Mouse (Mus musculus): ENCODE results near the gene Esp6. TPM values are rescaled to one million over a fixed set of nuclear protein-coding genes. Genes with fewer than 3 reads are reported as not detected.
"Not testable (repeated sequence)": the region's sequence is repeated elsewhere in the genome, so short reads cannot be mapped to it uniquely, and the experiment has no call there.

Gene Esp6
- not detected in 2 replicates for polyA plus RNA-seq (2015; fragmentation: Nextera tagmentation; extraction: Ambion mirVana)

DNA sequence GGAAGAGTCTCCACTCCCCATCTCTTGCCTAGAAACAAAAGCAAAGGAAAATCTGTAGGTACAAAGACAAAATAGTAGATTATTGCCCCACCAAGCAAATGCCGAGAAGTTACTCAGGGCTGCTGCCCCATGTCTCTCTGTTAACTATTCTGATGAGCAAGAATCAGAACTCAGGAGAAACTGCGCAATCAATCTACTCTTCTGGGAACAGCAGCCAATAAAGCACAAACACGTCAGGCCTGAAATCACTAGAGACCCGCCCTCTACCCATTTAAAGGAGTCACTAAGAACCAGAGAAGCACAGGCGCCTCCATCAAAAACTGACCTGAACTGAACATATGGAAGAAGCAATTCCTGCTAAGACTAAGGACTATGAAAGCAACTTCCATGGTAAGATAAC is at the start of gene Esp6:
TSS of gene Esp6 (plus strand) at position 301 of the 400 bp plus-strand sequence.
- Histone ChIP-seq H3K9ac (ENCODE audit: low read depth, low read length) (no peak within 1 kb of the TSS), H3K4me1 (replicated peaks; ENCODE audit: insufficient read depth, low read length) (no peaks in the 10 kb centered on the region), H3K27me3 (ENCODE audit: insufficient read depth, low read length) (no peaks in the 10 kb centered on the region), H3K27ac (no peak within 1 kb of the TSS), H3K36me3 (ENCODE audit: insufficient read depth, low read length) (no peaks in the 10 kb centered on the region), H3K4me3 (replicated peaks; ENCODE audit: low read depth, low read length) (no peak within 1 kb of the TSS), H3K9me3 (replicated peaks; ENCODE audit: low read length) (no peaks in the 10 kb centered on the region), H3K4me2 (ENCODE audit: low read length) (no peak within 1 kb of the TSS)
- WGBS: 82% methylated on average over 5 of the region's 5 CpGs
- ATAC-seq (replicated peaks; ENCODE audit: low FRiP score, low read depth): no peak
- TF ChIP-seq CTCF (IDR thresholded peaks at IDR 0.05; ENCODE audit: low read depth): no peak
- DNase-seq (ENCODE audit: low spot score): no peak

DNA sequence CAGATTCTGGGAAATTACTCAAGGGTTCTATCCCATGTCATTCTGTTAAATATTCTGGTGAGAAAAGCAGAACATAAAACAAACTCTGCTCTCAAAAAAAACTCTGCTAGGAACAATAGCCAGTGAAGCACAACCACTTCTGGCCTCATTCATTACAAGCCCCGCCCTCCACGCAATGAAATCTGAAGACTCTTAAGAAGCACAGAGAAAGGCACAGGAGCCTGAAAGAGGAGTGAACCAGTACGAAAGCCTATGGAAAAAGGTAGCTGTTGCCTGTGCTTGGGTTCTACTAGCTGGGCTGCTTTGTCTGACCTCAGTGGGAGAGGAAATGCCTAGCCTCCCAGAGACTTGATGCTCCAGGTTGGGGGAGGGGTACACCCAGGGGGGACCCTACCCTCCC is 41.5 kb upstream of the Esp6 start, which contains the start of gene Esp8:
TSS of gene Esp8 (plus strand) at position 205 of the 400 bp plus-strand sequence.
- WGBS: 27% methylated on average over 3 of the region's 3 CpGs
- peak; percentile 4 for DNase-seq (ENCODE audit: low spot score)

DNA sequence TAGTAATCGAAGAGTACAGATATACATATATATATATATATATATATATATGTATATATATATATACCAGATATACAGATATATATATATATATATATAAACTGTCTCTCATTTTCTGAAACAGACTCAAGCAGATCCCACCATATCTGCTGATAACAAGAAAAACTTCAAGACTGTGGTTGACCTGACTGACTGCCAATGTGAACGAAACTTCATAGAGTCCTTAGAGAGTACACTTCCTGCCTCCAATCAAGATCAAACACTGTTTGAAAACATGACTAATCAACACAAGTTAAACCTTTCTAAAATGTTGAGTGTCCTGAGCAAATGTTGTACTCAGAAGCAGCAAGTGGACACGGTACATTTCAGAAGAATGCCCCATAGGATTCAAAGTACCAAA is 31.5 kb upstream of the Esp6 start:
- H3K9ac ChIP-seq (ENCODE audit: low read depth, low read length): no peak overlapping the region
- TF ChIP-seq CTCF (IDR thresholded peaks at IDR 0.05; ENCODE audit: low read depth): no peak
- no peak for ATAC-seq (replicated peaks; ENCODE audit: low FRiP score, low read depth)
- no peaks in the 10 kb centered on the region for H3K9me3 ChIP-seq (replicated peaks; ENCODE audit: low read length)
- H3K4me2 ChIP-seq (ENCODE audit: low read length): no peak overlapping the region
- no peaks in the 10 kb centered on the region for H3K36me3 ChIP-seq (ENCODE audit: insufficient read depth, low read length)
- no peak overlapping the region for H3K27ac ChIP-seq
- no peaks in the 10 kb centered on the region for H3K4me1 ChIP-seq (replicated peaks; ENCODE audit: insufficient read depth, low read length)
- 82% methylated on average over 3 of the region's 3 CpGs for WGBS
- H3K27me3 ChIP-seq (ENCODE audit: insufficient read depth, low read length): no peaks in the 10 kb centered on the region
- no peak overlapping the region for H3K4me3 ChIP-seq (replicated peaks; ENCODE audit: low read depth, low read length)
- DNase-seq (ENCODE audit: low spot score): no peak

More for the DNA sequence above, 41.5 kb upstream of the Esp6 start, which contains the start of gene Esp8:
- Histone ChIP-seq H3K9ac (ENCODE audit: low read depth, low read length) (no peak within 1 kb of the TSS), H3K4me3 (replicated peaks; ENCODE audit: low read depth, low read length) (no peak within 1 kb of the TSS), H3K27ac (no peak within 1 kb of the TSS), H3K9me3 (replicated peaks; ENCODE audit: low read length) (no peaks in the 10 kb centered on the region), H3K36me3 (ENCODE audit: insufficient read depth, low read length) (no peaks in the 10 kb centered on the region), H3K4me2 (ENCODE audit: low read length) (no peak within 1 kb of the TSS), H3K27me3 (ENCODE audit: insufficient read depth, low read length) (no peaks in the 10 kb centered on the region), H3K4me1 (replicated peaks; ENCODE audit: insufficient read depth, low read length) (no peaks in the 10 kb centered on the region)
- ATAC-seq (replicated peaks; ENCODE audit: low FRiP score, low read depth): no peak
- no peak for TF ChIP-seq CTCF (IDR thresholded peaks at IDR 0.05; ENCODE audit: low read depth)

DNA sequence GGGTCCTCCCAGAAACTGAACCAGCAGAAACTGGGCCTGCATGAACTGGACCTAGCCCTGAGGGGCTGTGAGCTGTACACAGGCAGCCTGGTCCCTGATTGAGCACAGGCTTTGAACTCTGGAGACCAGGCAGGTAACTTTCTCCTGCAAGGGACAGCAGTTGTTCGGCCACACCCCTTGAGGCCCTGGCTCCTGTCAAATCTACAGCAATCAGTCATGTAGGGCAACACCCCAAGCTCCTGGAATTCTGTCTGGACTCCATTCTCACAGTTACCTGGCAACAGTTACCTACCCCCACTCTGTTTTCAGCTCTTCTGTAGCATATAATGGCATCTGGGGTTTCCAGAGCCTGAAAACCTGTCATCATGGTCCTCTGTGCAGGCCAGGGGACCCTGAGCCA is 30.2 kb upstream of the Esp6 start:
- H3K9me3 ChIP-seq (replicated peaks; ENCODE audit: low read length): no peaks in the 10 kb centered on the region
- no peak overlapping the region for H3K4me2 ChIP-seq (ENCODE audit: low read length)
- no peaks in the 10 kb centered on the region for H3K27me3 ChIP-seq (ENCODE audit: insufficient read depth, low read length)
- 70% methylated on average over 1 of the region's 1 CpGs for WGBS
- DNase-seq (ENCODE audit: low spot score) (no peak), ATAC-seq (replicated peaks; ENCODE audit: low FRiP score, low read depth) (no peak)
- no peak overlapping the region for H3K4me3 ChIP-seq (replicated peaks; ENCODE audit: low read depth, low read length)
- no peak overlapping the region for H3K9ac ChIP-seq (ENCODE audit: low read depth, low read length)
- H3K36me3 ChIP-seq (ENCODE audit: insufficient read depth, low read length): no peaks in the 10 kb centered on the region
- no peaks in the 10 kb centered on the region for H3K4me1 ChIP-seq (replicated peaks; ENCODE audit: insufficient read depth, low read length)
- TF ChIP-seq CTCF (IDR thresholded peaks at IDR 0.05; ENCODE audit: low read depth): no peak
- no peak overlapping the region for H3K27ac ChIP-seq

DNA sequence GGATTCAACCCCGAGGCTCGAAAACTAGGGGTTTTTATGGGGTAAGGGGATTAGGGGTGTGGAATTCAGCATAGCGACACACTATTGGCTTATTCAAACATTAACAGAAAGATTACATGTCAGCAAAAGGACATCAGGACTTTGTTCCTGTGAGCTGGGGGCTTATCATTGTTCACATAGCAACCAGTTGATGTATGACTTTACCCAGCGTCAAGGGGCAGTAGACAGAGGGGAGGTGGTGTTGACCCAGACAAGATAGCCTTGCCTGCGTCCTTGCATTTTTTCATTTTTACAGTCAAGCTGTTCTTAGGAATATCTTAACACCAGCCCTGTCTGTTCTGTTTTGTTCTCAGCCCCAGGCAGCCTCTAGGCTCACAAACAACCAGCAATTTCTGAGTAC is 14.3 kb upstream of the Esp6 start:
- H3K27me3 ChIP-seq (ENCODE audit: insufficient read depth, low read length); H3K9me3 ChIP-seq (replicated peaks; ENCODE audit: low read length); H3K4me2 ChIP-seq (ENCODE audit: low read length); ATAC-seq (replicated peaks; ENCODE audit: low FRiP score, low read depth); H3K9ac ChIP-seq (ENCODE audit: low read depth, low read length); H3K36me3 ChIP-seq (ENCODE audit: insufficient read depth, low read length); DNase-seq (ENCODE audit: low spot score); H3K4me1 ChIP-seq (replicated peaks; ENCODE audit: insufficient read depth, low read length); H3K27ac ChIP-seq; H3K4me3 ChIP-seq (replicated peaks; ENCODE audit: low read depth, low read length): not testable (repeated sequence)
- WGBS: 59% methylated on average over 5 of the region's 5 CpGs

DNA sequence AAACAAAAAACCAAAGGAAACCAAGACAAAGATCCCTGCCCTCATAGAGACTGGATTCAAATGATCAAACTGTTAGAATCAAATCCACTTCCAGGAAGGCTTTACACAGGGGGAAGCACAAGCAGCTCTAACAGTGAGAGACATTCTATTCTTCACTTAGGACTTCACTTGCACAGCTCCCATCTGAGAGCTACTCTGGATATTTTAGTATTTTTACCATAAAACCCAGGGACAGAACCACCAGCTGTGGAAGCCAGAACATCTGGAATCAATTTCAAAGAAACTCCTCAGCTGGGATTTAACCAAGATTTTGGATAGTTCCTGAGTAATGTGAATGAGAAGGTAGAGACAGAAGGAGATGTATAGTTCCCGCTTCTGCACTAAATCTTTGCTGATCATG is 7.8 kb upstream of the Esp6 start:
- no peaks in the 10 kb centered on the region for H3K27me3 ChIP-seq (ENCODE audit: insufficient read depth, low read length)
- no peak for TF ChIP-seq CTCF (IDR thresholded peaks at IDR 0.05; ENCODE audit: low read depth)
- no peak overlapping the region for H3K27ac ChIP-seq
- no peaks in the 10 kb centered on the region for H3K4me1 ChIP-seq (replicated peaks; ENCODE audit: insufficient read depth, low read length)
- H3K9ac ChIP-seq (ENCODE audit: low read depth, low read length): no peak overlapping the region
- 65% methylated on average over 1 of the region's 1 CpGs for WGBS
- no peaks in the 10 kb centered on the region for H3K9me3 ChIP-seq (replicated peaks; ENCODE audit: low read length)
- no peak overlapping the region for H3K4me3 ChIP-seq (replicated peaks; ENCODE audit: low read depth, low read length)
- no peaks in the 10 kb centered on the region for H3K36me3 ChIP-seq (ENCODE audit: insufficient read depth, low read length)
- DNase-seq (ENCODE audit: low spot score): no peak
- no peak for ATAC-seq (replicated peaks; ENCODE audit: low FRiP score, low read depth)
- no peak overlapping the region for H3K4me2 ChIP-seq (ENCODE audit: low read length)

DNA sequence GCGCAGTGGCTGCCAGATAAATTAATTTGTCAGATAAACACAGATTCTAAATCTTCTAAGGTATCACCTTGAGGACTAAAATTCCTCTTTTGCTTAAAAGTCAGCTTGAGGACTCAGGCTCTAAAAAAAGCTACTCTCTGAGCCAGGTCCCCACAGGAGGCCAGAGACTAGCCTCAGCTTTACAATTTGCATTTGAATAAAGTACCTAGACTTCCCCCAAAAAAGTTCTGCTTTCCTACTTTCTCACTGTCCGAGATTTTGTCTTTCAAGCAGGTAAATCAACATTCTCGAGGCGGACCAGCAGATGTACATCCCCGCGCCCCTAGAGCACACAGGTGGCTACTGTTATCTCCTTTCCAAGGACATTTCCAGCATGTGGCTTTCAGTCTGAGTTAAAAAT is 22.6 kb downstream of the Esp6 start:
- 55% methylated on average over 6 of the region's 6 CpGs for WGBS
- not testable (repeated sequence) for DNase-seq (ENCODE audit: low spot score); H3K4me2 ChIP-seq (ENCODE audit: low read length); H3K4me3 ChIP-seq (replicated peaks; ENCODE audit: low read depth, low read length); H3K27ac ChIP-seq; H3K9me3 ChIP-seq (replicated peaks; ENCODE audit: low read length); ATAC-seq (replicated peaks; ENCODE audit: low FRiP score, low read depth); H3K4me1 ChIP-seq (replicated peaks; ENCODE audit: insufficient read depth, low read length); H3K36me3 ChIP-seq (ENCODE audit: insufficient read depth, low read length); H3K9ac ChIP-seq (ENCODE audit: low read depth, low read length); H3K27me3 ChIP-seq (ENCODE audit: insufficient read depth, low read length)
